Mouse (Mus musculus): ENCODE measurements around the gene 2310030G06Rik. TPM values are rescaled to one million over a fixed set of nuclear protein-coding genes. Genes with fewer than 3 reads are reported as not detected.

2310030G06Rik gene
- polyA plus RNA-seq, 1 experiment from 2014 or later = 2.7 TPM

- Histone ChIP-seq H3K9me3 (ENCODE audit: control insufficient read depth, low read length) (no peaks in the 10 kb centered on the region), H3K36me3 (ENCODE audit: control insufficient read depth, insufficient read depth, low read length) (no peaks in the 10 kb centered on the region), H3K4me1 (ENCODE audit: control insufficient read depth, insufficient read depth, low read length) (no peaks in the 10 kb centered on the region), H3K4me3 (ENCODE audit: low read depth, low read length) (no peak overlapping the region), H3K9ac (replicated peaks; ENCODE audit: low read depth, low read length) (no peak overlapping the region), H3K27ac (ENCODE audit: low read depth, low read length) (no peak overlapping the region), H3K27me3 (ENCODE audit: control insufficient read depth, insufficient read depth, low read length) (no peaks in the 10 kb centered on the region), H3K4me2 (ENCODE audit: low read depth, low read length) (no peak overlapping the region)
- ATAC-seq (ENCODE audit: low read depth) = no peak
- 1% methylated on average over 4 of the region's 4 CpGs for WGBS
These were observed 13.8 kb downstream of the 2310030G06Rik start for GRCm38 (mm10) chr9:50732560-50732959.

- no peaks in the 10 kb centered on the region for H3K36me3 ChIP-seq (ENCODE audit: control insufficient read depth, insufficient read depth, low read length)
- H3K4me2 ChIP-seq (ENCODE audit: low read depth, low read length) = no peak overlapping the region
- H3K4me1 ChIP-seq (ENCODE audit: control insufficient read depth, insufficient read depth, low read length) = peaks cover 15% of the 10 kb centered on the region; the same call in 1 of the 2 replicates
- no peak for ATAC-seq (ENCODE audit: low read depth)
- no peak overlapping the region for H3K27ac ChIP-seq (ENCODE audit: low read depth, low read length)
- no peaks in the 10 kb centered on the region for H3K27me3 ChIP-seq (ENCODE audit: control insufficient read depth, insufficient read depth, low read length)
- 68% methylated on average over 4 of the region's 4 CpGs for WGBS
- no peaks in the 10 kb centered on the region for H3K9me3 ChIP-seq (ENCODE audit: control insufficient read depth, low read length)
- H3K4me3 ChIP-seq (ENCODE audit: low read depth, low read length) = no peak overlapping the region
- no peak overlapping the region for H3K9ac ChIP-seq (replicated peaks; ENCODE audit: low read depth, low read length)
These were observed 16.7 kb downstream of the 2310030G06Rik start for GRCm38 (mm10) chr9:50729600-50729999.

GRCm38 (mm10) chr9:50727925-50728651 is 18.2 kb downstream of the 2310030G06Rik start:
- no peaks in the 10 kb centered on the region for H3K27me3 ChIP-seq (ENCODE audit: control insufficient read depth, insufficient read depth, low read length)
- peak overlapping the region; percentile 74 for H3K4me2 ChIP-seq (ENCODE audit: low read depth, low read length)
- H3K36me3 ChIP-seq (ENCODE audit: control insufficient read depth, insufficient read depth, low read length) = no peaks in the 10 kb centered on the region
- peaks cover 21% of the 10 kb centered on the region; the same call in 1 of the 2 replicates for H3K4me1 ChIP-seq (ENCODE audit: control insufficient read depth, insufficient read depth, low read length)
- H3K4me3 ChIP-seq (ENCODE audit: low read depth, low read length) = peak overlapping the region; percentile 59
- peak; percentile 97 for ATAC-seq (ENCODE audit: low read depth)
- no peaks in the 10 kb centered on the region for H3K9me3 ChIP-seq (ENCODE audit: control insufficient read depth, low read length)
- peak overlapping the region; percentile 74 for H3K9ac ChIP-seq (replicated peaks; ENCODE audit: low read depth, low read length)
- H3K27ac ChIP-seq (ENCODE audit: low read depth, low read length) = peak overlapping the region; percentile 72
- under 1% methylated on average over 42 of the region's 45 CpGs for WGBS

GRCm38 (mm10) chr9:50727171-50727924 is 19.0 kb downstream of the 2310030G06Rik start:
- Histone ChIP-seq H3K27me3 (ENCODE audit: control insufficient read depth, insufficient read depth, low read length) (no peaks in the 10 kb centered on the region), H3K36me3 (ENCODE audit: control insufficient read depth, insufficient read depth, low read length) (no peaks in the 10 kb centered on the region), H3K4me3 (ENCODE audit: low read depth, low read length) (peak overlapping the region; percentile 59), H3K27ac (ENCODE audit: low read depth, low read length) (peak overlapping the region; percentile 72), H3K9me3 (ENCODE audit: control insufficient read depth, low read length) (no peaks in the 10 kb centered on the region), H3K4me1 (ENCODE audit: control insufficient read depth, insufficient read depth, low read length) (peaks cover 21% of the 10 kb centered on the region; the same call in 1 of the 2 replicates), H3K9ac (replicated peaks; ENCODE audit: low read depth, low read length) (peak overlapping the region; percentile 74), H3K4me2 (ENCODE audit: low read depth, low read length) (peak overlapping the region; percentile 74)
- peak; percentile 19 for ATAC-seq (ENCODE audit: low read depth)
- 2% methylated on average over 29 of the region's 30 CpGs for WGBS

GRCm38 (mm10) chr9:50725921-50726590 is 20.3 kb downstream of the 2310030G06Rik start:
- H3K27me3 ChIP-seq (ENCODE audit: control insufficient read depth, insufficient read depth, low read length) = no peaks in the 10 kb centered on the region
- peak overlapping the region; percentile 59 for H3K4me3 ChIP-seq (ENCODE audit: low read depth, low read length)
- H3K9ac ChIP-seq (replicated peaks; ENCODE audit: low read depth, low read length) = peak overlapping the region; percentile 74
- H3K9me3 ChIP-seq (ENCODE audit: control insufficient read depth, low read length) = no peaks in the 10 kb centered on the region
- no peaks in the 10 kb centered on the region for H3K36me3 ChIP-seq (ENCODE audit: control insufficient read depth, insufficient read depth, low read length)
- WGBS = 32% methylated on average over 8 of the region's 8 CpGs
- H3K27ac ChIP-seq (ENCODE audit: low read depth, low read length) = peak overlapping the region; percentile 74
- peak overlapping the region; percentile 74 for H3K4me2 ChIP-seq (ENCODE audit: low read depth, low read length)
- ATAC-seq (ENCODE audit: low read depth) = no peak
- peaks cover 25% of the 10 kb centered on the region; the same call in 1 of the 2 replicates for H3K4me1 ChIP-seq (ENCODE audit: control insufficient read depth, insufficient read depth, low read length)

- Histone ChIP-seq H3K9me3 (ENCODE audit: control insufficient read depth, low read length) (no peaks in the 10 kb centered on the region), H3K4me1 (ENCODE audit: control insufficient read depth, insufficient read depth, low read length) (peaks cover 26% of the 10 kb centered on the region; the same call in 1 of the 2 replicates), H3K27ac (ENCODE audit: low read depth, low read length) (peak overlapping the region; percentile 3; the same call in 1 of the 2 replicates), H3K36me3 (ENCODE audit: control insufficient read depth, insufficient read depth, low read length) (no peaks in the 10 kb centered on the region), H3K4me2 (ENCODE audit: low read depth, low read length) (peak overlapping the region; percentile 74; the same call in 1 of the 2 replicates), H3K27me3 (ENCODE audit: control insufficient read depth, insufficient read depth, low read length) (no peaks in the 10 kb centered on the region), H3K9ac (replicated peaks; ENCODE audit: low read depth, low read length) (no peak overlapping the region; the same call in 1 of the 2 replicates), H3K4me3 (ENCODE audit: low read depth, low read length) (no peak overlapping the region)
- no peak for ATAC-seq (ENCODE audit: low read depth)
- 29% methylated on average over 3 of the region's 3 CpGs for WGBS
These were observed 21.5 kb downstream of the 2310030G06Rik start for GRCm38 (mm10) chr9:50724661-50725330.

GRCm38 (mm10) chr9:50724147-50724546 is 22.2 kb downstream of the 2310030G06Rik start:
- Histone ChIP-seq H3K9me3 (ENCODE audit: control insufficient read depth, low read length) (no peaks in the 10 kb centered on the region), H3K36me3 (ENCODE audit: control insufficient read depth, insufficient read depth, low read length) (no peaks in the 10 kb centered on the region), H3K27ac (ENCODE audit: low read depth, low read length) (peak overlapping the region; percentile 66; the same call in 1 of the 2 replicates), H3K9ac (replicated peaks; ENCODE audit: low read depth, low read length) (0 out of 2 replicates have a peak overlapping the region, but pooled peaks have one; percentile 17), H3K4me3 (ENCODE audit: low read depth, low read length) (no peak overlapping the region), H3K27me3 (ENCODE audit: control insufficient read depth, insufficient read depth, low read length) (no peaks in the 10 kb centered on the region), H3K4me2 (ENCODE audit: low read depth, low read length) (peak overlapping the region; percentile 74), H3K4me1 (ENCODE audit: control insufficient read depth, insufficient read depth, low read length) (peaks cover 26% of the 10 kb centered on the region; the same call in 1 of the 2 replicates)
- ATAC-seq (ENCODE audit: low read depth) = no peak
- 83% methylated on average over 2 of the region's 2 CpGs for WGBS

- ATAC-seq (ENCODE audit: low read depth) = no peak
- H3K9me3 ChIP-seq (ENCODE audit: control insufficient read depth, low read length) = no peaks in the 10 kb centered on the region
- no peaks in the 10 kb centered on the region for H3K27me3 ChIP-seq (ENCODE audit: control insufficient read depth, insufficient read depth, low read length)
- WGBS = 31% methylated on average over 7 of the region's 7 CpGs
- H3K4me1 ChIP-seq (ENCODE audit: control insufficient read depth, insufficient read depth, low read length) = peaks cover 26% of the 10 kb centered on the region; the same call in 1 of the 2 replicates
- H3K36me3 ChIP-seq (ENCODE audit: control insufficient read depth, insufficient read depth, low read length) = no peaks in the 10 kb centered on the region
- peak overlapping the region; percentile 52 for H3K27ac ChIP-seq (ENCODE audit: low read depth, low read length)
- H3K4me3 ChIP-seq (ENCODE audit: low read depth, low read length) = no peak overlapping the region
- H3K9ac ChIP-seq (replicated peaks; ENCODE audit: low read depth, low read length) = no peak overlapping the region
- H3K4me2 ChIP-seq (ENCODE audit: low read depth, low read length) = peak overlapping the region; percentile 26; the same call in 1 of the 2 replicates
These were observed 22.9 kb downstream of the 2310030G06Rik start for GRCm38 (mm10) chr9:50723406-50723805.
